Mouse (Mus musculus) hindbrain, embryonic 12.5 days (tissue): ENCODE data around the gene Olfr1100. TPM values are rescaled to one million over a fixed set of nuclear protein-coding genes. Genes with fewer than 3 reads are reported as not detected.

Source experiments
- ATAC-seq: fragments of 200-750 bp; cut with Nextera tagmentation; 2 replicates; pipeline ENCODE4 v1.8.0; 2017; ENCODE audit warnings: moderate TSS enrichment; ENCODE audit not compliant: low FRiP score
- H3K27ac ChIP-seq: fragments of 300-500 bp; sonication (generic); 2 replicates; pipeline ENCODE4 v1.5.1; 2016; ENCODE audit warnings: mild to moderate bottlenecking
- H3K27me3 ChIP-seq: fragments of 300-500 bp; sonication (generic); 2 replicates; pipeline ENCODE4 v1.6.1; 2016; ENCODE audit warnings: mild to moderate bottlenecking
- H3K36me3 ChIP-seq: fragments of 300-500 bp; sonication (generic); 2 replicates; pipeline ENCODE4 v1.6.1; 2016; ENCODE audit warnings: mild to moderate bottlenecking
- H3K4me1 ChIP-seq: fragments of 300-500 bp; sonication (generic); 2 replicates; pipeline ENCODE4 v1.6.1; 2016
- H3K4me2 ChIP-seq: fragments of 300-500 bp; sonication (generic); replicated peaks from 2 replicates; pipeline ENCODE4 v1.6.1; 2016; ENCODE audit warnings: mild to moderate bottlenecking
- H3K4me3 ChIP-seq: fragments of 300-500 bp; sonication (generic); 2 replicates; pipeline ENCODE4 v1.5.1; 2016; ENCODE audit warnings: mild to moderate bottlenecking
- H3K9ac ChIP-seq: fragments of 300-500 bp; sonication (generic); 2 replicates; pipeline ENCODE4 v1.6.1; 2016; ENCODE audit warnings: mild to moderate bottlenecking, moderate library complexity
- H3K9me3 ChIP-seq: fragments of 300-500 bp; sonication (generic); replicated peaks from 2 replicates; pipeline ENCODE4 v1.6.1; 2016; ENCODE audit warnings: mild to moderate bottlenecking
- WGBS: fragments of 180-500 bp; shearing (Covaris S2); methylation state at CpG from one replicate; pipeline ENCODE4 v1.1.7; 2016; 5-methylcytosine and 5-hydroxymethylcytosine counted together
- polyA plus RNA-seq: library from polyadenylated mRNA; unstranded; fragments of >200 nt; fragmentation: Nextera tagmentation; extraction: Ambion mirVana; gene quantifications from 2 replicates; pipeline ENCODE4 v1.2.1, GENCODE M21; 2016

The Olfr1100 gene
- not detected in 2 replicates for polyA plus RNA-seq

- ATAC-seq: no peak
- 85% methylated on average over 3 of the region's 3 CpGs for WGBS
- no peaks in the 10 kb centered on the region for H3K27me3 ChIP-seq
Measured at GRCm38 (mm10) chr2:86979854-86980253, at the start of gene Olfr1100. Gene Olfr1100, minus strand, starts transcription at chr2:86979954.

GRCm38 (mm10) chr2:87026980-87027379, 47.2 kb upstream of the Olfr1100 start, which contains the start of gene Olfr1104:
Gene Olfr1104, minus strand, starts transcription at chr2:87027080.
- Histone ChIP-seq H3K9me3 (no peaks in the 10 kb centered on the region), H3K4me1 (no peaks in the 10 kb centered on the region), H3K27me3 (no peaks in the 10 kb centered on the region), H3K4me2 (no peak within 1 kb of the TSS), H3K4me3 (no peak within 1 kb of the TSS), H3K9ac (no peak within 1 kb of the TSS), H3K36me3 (no peaks in the 10 kb centered on the region), H3K27ac (no peak within 1 kb of the TSS)
- WGBS: 87% methylated on average over 1 of the region's 1 CpGs
- ATAC-seq: no peak

More at GRCm38 (mm10) chr2:86979854-86980253, at the start of gene Olfr1100:
- Histone ChIP-seq H3K27ac (no peak within 1 kb of the TSS), H3K4me3 (no peak within 1 kb of the TSS), H3K4me2 (no peak within 1 kb of the TSS), H3K36me3 (no peaks in the 10 kb centered on the region), H3K4me1 (no peaks in the 10 kb centered on the region), H3K9me3 (no peaks in the 10 kb centered on the region), H3K9ac (no peak within 1 kb of the TSS)

- Histone ChIP-seq H3K27me3 (no peaks in the 10 kb centered on the region), H3K4me3 (no peak within 1 kb of the TSS), H3K9me3 (no peaks in the 10 kb centered on the region), H3K27ac (no peak within 1 kb of the TSS), H3K4me1 (no peaks in the 10 kb centered on the region), H3K9ac (no peak within 1 kb of the TSS), H3K4me2 (no peak within 1 kb of the TSS), H3K36me3 (no peaks in the 10 kb centered on the region)
- ATAC-seq: no peak
Measured at GRCm38 (mm10) chr2:86998098-86998497, 18.3 kb upstream of the Olfr1100 start, which contains the start of gene Olfr1102. Gene Olfr1102, plus strand, starts transcription at chr2:86998398.

- 84% methylated on average over 3 of the region's 3 CpGs for WGBS
- Histone ChIP-seq H3K4me2 (no peak within 1 kb of the TSS), H3K9me3 (no peaks in the 10 kb centered on the region), H3K4me3 (no peak within 1 kb of the TSS), H3K27me3 (no peaks in the 10 kb centered on the region), H3K4me1 (no peaks in the 10 kb centered on the region), H3K27ac (no peak within 1 kb of the TSS), H3K36me3 (no peaks in the 10 kb centered on the region), H3K9ac (no peak within 1 kb of the TSS)
- ATAC-seq: no peak
Measured at GRCm38 (mm10) chr2:86991121-86991520, 11.4 kb upstream of the Olfr1100 start, which contains the start of gene Olfr1101. Gene Olfr1101, minus strand, starts transcription at chr2:86991221.

- H3K27me3 ChIP-seq: no peaks in the 10 kb centered on the region
- H3K9me3 ChIP-seq: no peaks in the 10 kb centered on the region
- WGBS: 84% methylated on average over 1 of the region's 1 CpGs
- no peak for ATAC-seq
- no peaks in the 10 kb centered on the region for H3K36me3 ChIP-seq
- H3K27ac ChIP-seq: no peak within 1 kb of the TSS
- no peak within 1 kb of the TSS for H3K9ac ChIP-seq
- no peaks in the 10 kb centered on the region for H3K4me1 ChIP-seq
- no peak within 1 kb of the TSS for H3K4me2 ChIP-seq
- H3K4me3 ChIP-seq: no peak within 1 kb of the TSS
Measured at GRCm38 (mm10) chr2:86960593-86960992, 19.2 kb downstream of the Olfr1100 start, which contains the start of gene Olfr1099. Gene Olfr1099, minus strand, starts transcription at chr2:86960693.

- no peak overlapping the region for H3K9ac ChIP-seq
- H3K4me3 ChIP-seq: no peak overlapping the region
- no peaks in the 10 kb centered on the region for H3K9me3 ChIP-seq
- H3K4me1 ChIP-seq: no peaks in the 10 kb centered on the region
- no peaks in the 10 kb centered on the region for H3K27me3 ChIP-seq
- H3K4me2 ChIP-seq: no peak overlapping the region
- no peaks in the 10 kb centered on the region for H3K36me3 ChIP-seq
- H3K27ac ChIP-seq: no peak overlapping the region
- no peak for ATAC-seq
Measured at GRCm38 (mm10) chr2:86926557-86926956, 53.2 kb downstream of the Olfr1100 start.

Other genes starting within 250 kb of the Olfr1100 start
- gene Olfr1089, start 246.3 kb downstream of the Olfr1100 start, polyA plus RNA-seq: not detected in 2 replicates
- gene Olfr1090, start 221.0 kb downstream of the Olfr1100 start, polyA plus RNA-seq: not detected in 2 replicates
- not detected in 2 replicates for gene Olfr1093, start 197.5 kb downstream of the Olfr1100 start, polyA plus RNA-seq
- gene Olfr141, start 169.9 kb downstream of the Olfr1100 start, polyA plus RNA-seq: not detected in 2 replicates
- not detected in 2 replicates for gene Olfr1094, start 155.3 kb downstream of the Olfr1100 start, polyA plus RNA-seq
- gene Olfr1095, start 128.3 kb downstream of the Olfr1100 start, polyA plus RNA-seq: not detected in 2 replicates
- not detected in 2 replicates for gene Gm13723, start 105.2 kb downstream of the Olfr1100 start, polyA plus RNA-seq
- not detected in 2 replicates for gene Olfr1097, start 87.7 kb downstream of the Olfr1100 start, polyA plus RNA-seq
- not detected in 2 replicates for gene Olfr1098, start 55.4 kb downstream of the Olfr1100 start, polyA plus RNA-seq
- gene Olfr1099, start 19.3 kb downstream of the Olfr1100 start, polyA plus RNA-seq: not detected in 2 replicates
- not detected in 2 replicates for gene Olfr1101, start 11.3 kb upstream of the Olfr1100 start, polyA plus RNA-seq
- not detected in 2 replicates for gene Olfr1102, start 18.4 kb upstream of the Olfr1100 start, polyA plus RNA-seq
- not detected in 2 replicates for gene Olfr1104, start 47.1 kb upstream of the Olfr1100 start, polyA plus RNA-seq
- not detected in 2 replicates for gene Olfr1105, start 56.6 kb upstream of the Olfr1100 start, polyA plus RNA-seq
- not detected in 2 replicates for gene Olfr1106, start 72.3 kb upstream of the Olfr1100 start, polyA plus RNA-seq
- not detected in 2 replicates for gene Olfr1107, start 95.9 kb upstream of the Olfr1100 start, polyA plus RNA-seq
- gene Olfr1109, start 116.1 kb upstream of the Olfr1100 start, polyA plus RNA-seq: not detected in 2 replicates
- gene Olfr259, start 134.6 kb upstream of the Olfr1100 start, polyA plus RNA-seq: not detected in 2 replicates
- gene Olfr1110, start 160.3 kb upstream of the Olfr1100 start, polyA plus RNA-seq: not detected in 2 replicates
- gene Olfr1111, start 172.7 kb upstream of the Olfr1100 start, polyA plus RNA-seq: not detected in 2 replicates
- not detected in 2 replicates for gene Olfr1112, start 207.8 kb upstream of the Olfr1100 start, polyA plus RNA-seq
- gene Olfr1113, start 229.0 kb upstream of the Olfr1100 start, polyA plus RNA-seq: not detected in 2 replicates